Mouse (Mus musculus): ENCODE measurements around the gene Gch1. TPM values are rescaled to one million over a fixed set of nuclear protein-coding genes. Genes with fewer than 3 reads are reported as not detected.
"Not testable (repeated sequence)": the region's sequence is repeated elsewhere in the genome, so short reads cannot be mapped to it uniquely, and the experiment has no call there.

The Gch1 gene
- polyA plus RNA-seq, 1 experiment from 2014 or later = 6.8 TPM

DNA sequence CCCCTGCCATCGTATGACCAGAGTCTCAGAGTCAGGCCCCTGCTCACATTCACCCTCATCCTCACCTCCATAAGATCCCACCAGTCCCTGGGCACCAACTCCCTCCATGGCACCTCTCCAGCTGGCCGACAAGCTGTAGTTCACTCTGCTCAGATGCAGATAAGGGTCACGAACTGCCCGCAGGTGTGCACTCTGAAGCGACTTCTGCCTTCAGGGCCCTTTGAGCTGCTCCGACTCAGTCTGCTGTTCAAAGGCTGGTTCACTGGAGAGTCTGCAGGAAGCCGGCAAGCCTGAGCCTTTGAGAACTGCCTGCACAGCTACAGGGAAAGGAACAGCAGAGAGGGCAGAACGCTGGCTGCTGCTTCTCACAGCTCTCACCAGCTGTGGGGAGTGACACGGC, 74.1 kb downstream of the Gch1 start:
- Histone ChIP-seq H3K4me2 (no peak overlapping the region), H3K36me3 (no peaks in the 10 kb centered on the region), H3K9ac (no peak overlapping the region), H3K27me3 (replicated peaks) (no peaks in the 10 kb centered on the region), H3K27ac (ENCODE audit: poor library complexity, severe bottlenecking) (no peak overlapping the region), H3K4me3 (no peak overlapping the region), H3K9me3 (replicated peaks) (no peaks in the 10 kb centered on the region; the same call in 1 of the 2 replicates), H3K4me1 (replicated peaks) (peaks cover 7% of the 10 kb centered on the region)
- 55% methylated on average over 9 of the region's 9 CpGs for WGBS
- ATAC-seq (ENCODE audit: insufficient number of reproducible peaks, low FRiP score) = no peak

DNA sequence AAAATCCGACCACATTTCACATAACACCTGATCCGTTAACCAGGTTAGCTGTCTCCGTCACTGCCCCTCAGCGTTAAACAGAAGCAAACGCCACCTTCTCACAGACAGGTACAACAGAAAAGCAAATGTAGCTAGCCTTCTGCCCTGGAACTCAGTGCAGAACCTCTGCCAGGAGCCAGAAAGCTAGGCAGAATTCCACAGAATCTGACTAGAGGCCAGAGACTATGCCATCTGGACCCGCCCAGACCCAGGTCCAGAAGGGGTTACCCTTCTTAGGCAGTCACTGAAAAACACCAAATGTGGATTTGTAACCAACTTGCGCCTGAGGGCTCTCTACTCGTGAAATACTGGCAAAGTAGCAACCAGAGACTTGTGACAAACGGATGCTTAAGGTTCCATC, 77.9 kb downstream of the Gch1 start:
- H3K27me3 ChIP-seq (replicated peaks) = no peaks in the 10 kb centered on the region
- H3K27ac ChIP-seq (ENCODE audit: poor library complexity, severe bottlenecking) = no peak overlapping the region

DNA sequence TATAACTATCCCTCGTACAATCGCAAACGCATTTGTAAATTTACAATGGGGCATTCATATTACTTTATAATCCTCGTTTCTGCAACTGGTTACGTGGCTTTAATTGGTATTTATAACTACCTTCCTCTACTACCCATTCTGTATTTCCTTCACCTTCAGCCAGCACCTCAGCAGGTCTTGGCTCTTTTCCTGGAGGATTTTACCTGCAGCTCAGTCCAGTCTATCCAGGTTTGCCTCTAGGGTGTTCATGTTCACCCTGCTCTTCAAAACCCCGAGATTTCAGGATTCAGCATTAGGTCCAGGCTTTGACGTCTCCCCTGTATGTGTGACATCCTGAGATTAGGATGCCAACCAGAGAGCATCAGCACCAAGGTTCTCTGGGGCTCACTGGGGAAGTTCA, 78.8 kb downstream of the Gch1 start:
- ATAC-seq (ENCODE audit: insufficient number of reproducible peaks, low FRiP score); H3K4me2 ChIP-seq: not testable (repeated sequence)
- 82% methylated on average over 7 of the region's 7 CpGs for WGBS

More for the DNA sequence above, 77.9 kb downstream of the Gch1 start:
- peaks cover 11% of the 10 kb centered on the region; the same call in 1 of the 2 replicates for H3K36me3 ChIP-seq
- no peak overlapping the region for H3K4me2 ChIP-seq
- no peak for ATAC-seq (ENCODE audit: insufficient number of reproducible peaks, low FRiP score)
- no peaks in the 10 kb centered on the region; the same call in 1 of the 2 replicates for H3K9me3 ChIP-seq (replicated peaks)
- WGBS = 37% methylated on average over 9 of the region's 9 CpGs
- H3K4me3 ChIP-seq = no peak overlapping the region
- H3K9ac ChIP-seq = no peak overlapping the region
- peaks cover 5% of the 10 kb centered on the region for H3K4me1 ChIP-seq (replicated peaks)

DNA sequence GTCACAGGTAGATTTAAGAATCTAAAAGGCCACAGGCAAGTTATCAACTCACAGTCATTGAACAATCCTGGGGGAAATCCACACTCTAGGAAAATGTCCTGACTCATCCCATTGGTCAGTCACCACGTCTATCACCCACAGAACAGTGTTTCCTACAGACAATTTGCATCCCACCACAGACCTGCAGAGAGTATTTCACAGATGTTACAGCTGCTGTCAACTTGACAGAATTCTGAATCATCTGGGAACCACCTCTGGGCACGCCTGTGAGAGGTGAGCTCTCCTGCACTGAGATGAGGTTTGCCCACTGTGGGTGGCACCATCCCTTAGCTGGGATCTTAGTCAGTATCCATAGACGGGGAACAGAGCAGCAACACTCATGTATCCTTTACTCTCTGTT, 81.8 kb downstream of the Gch1 start:
- ATAC-seq (ENCODE audit: insufficient number of reproducible peaks, low FRiP score) = no peak
- H3K9ac ChIP-seq = no peak overlapping the region
- no peak overlapping the region for H3K27ac ChIP-seq (ENCODE audit: poor library complexity, severe bottlenecking)
- 78% methylated on average over 3 of the region's 3 CpGs for WGBS
- H3K4me2 ChIP-seq = no peak overlapping the region
- H3K4me1 ChIP-seq (replicated peaks) = peaks cover 3% of the 10 kb centered on the region; the same call in 1 of the 2 replicates
- no peaks in the 10 kb centered on the region for H3K9me3 ChIP-seq (replicated peaks)
- peaks cover 20% of the 10 kb centered on the region for H3K36me3 ChIP-seq
- H3K4me3 ChIP-seq = no peak overlapping the region
- no peaks in the 10 kb centered on the region for H3K27me3 ChIP-seq (replicated peaks)

More for the DNA sequence above, 78.8 kb downstream of the Gch1 start:
- H3K27ac ChIP-seq (ENCODE audit: poor library complexity, severe bottlenecking); H3K9me3 ChIP-seq (replicated peaks); H3K4me1 ChIP-seq (replicated peaks); H3K4me3 ChIP-seq; H3K27me3 ChIP-seq (replicated peaks); H3K9ac ChIP-seq: not testable (repeated sequence)
- H3K36me3 ChIP-seq = peaks cover 17% of the 10 kb centered on the region

DNA sequence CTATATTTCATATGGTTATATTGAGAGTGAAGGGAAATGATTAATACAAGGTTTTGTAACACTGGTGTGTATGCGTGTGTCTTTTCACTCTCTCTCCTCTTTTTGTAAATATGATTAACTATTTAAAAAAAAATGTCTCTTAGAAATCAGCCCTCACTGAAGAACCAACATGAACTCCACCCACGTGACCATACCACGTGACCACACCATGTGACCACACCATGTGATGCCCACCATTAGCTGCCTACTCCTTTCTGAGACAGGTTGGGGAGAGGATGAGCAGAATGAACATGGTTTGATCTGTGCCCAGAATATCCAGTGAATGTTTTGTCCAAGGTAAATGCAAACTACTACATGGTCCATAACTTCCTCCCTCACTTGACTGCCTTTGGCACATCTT, 83.5 kb downstream of the Gch1 start:
- H3K4me2 ChIP-seq = no peak overlapping the region
- H3K9ac ChIP-seq = no peak overlapping the region
- no peak for ATAC-seq (ENCODE audit: insufficient number of reproducible peaks, low FRiP score)
- H3K36me3 ChIP-seq = peaks cover 32% of the 10 kb centered on the region
- H3K27me3 ChIP-seq (replicated peaks) = no peaks in the 10 kb centered on the region
- H3K4me3 ChIP-seq = no peak overlapping the region
- 86% methylated on average over 3 of the region's 3 CpGs for WGBS
- H3K4me1 ChIP-seq (replicated peaks) = peaks cover 7% of the 10 kb centered on the region
- H3K9me3 ChIP-seq (replicated peaks) = no peaks in the 10 kb centered on the region
- H3K27ac ChIP-seq (ENCODE audit: poor library complexity, severe bottlenecking) = no peak overlapping the region

DNA sequence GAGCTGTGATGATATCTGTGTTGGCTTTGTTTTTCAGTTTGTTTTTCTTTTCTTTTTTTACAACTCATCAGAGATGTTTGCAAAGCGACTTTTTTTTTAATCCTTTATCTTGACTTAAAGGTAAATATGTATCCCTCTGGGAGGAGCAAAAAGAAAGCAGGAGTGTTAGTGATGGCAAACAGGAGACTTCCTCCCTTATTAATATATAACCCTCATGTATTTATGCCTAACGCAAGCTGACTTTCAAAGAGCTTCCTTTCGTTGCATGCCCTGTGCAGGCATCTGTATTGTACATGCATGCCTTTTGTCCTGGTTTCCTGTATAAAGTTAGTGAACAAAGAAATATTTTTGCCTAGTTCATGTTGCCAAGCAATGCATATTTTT, 84.0 kb downstream of the Gch1 start:
- no peaks in the 10 kb centered on the region for H3K9me3 ChIP-seq (replicated peaks)
- no peak overlapping the region for H3K4me2 ChIP-seq
- peaks cover 7% of the 10 kb centered on the region for H3K4me1 ChIP-seq (replicated peaks)
- ATAC-seq (ENCODE audit: insufficient number of reproducible peaks, low FRiP score) = no peak
- H3K27ac ChIP-seq (ENCODE audit: poor library complexity, severe bottlenecking) = no peak overlapping the region
- 84% methylated on average over 3 of the region's 3 CpGs for WGBS
- H3K4me3 ChIP-seq = no peak overlapping the region
- no peak overlapping the region for H3K9ac ChIP-seq
- H3K27me3 ChIP-seq (replicated peaks) = no peaks in the 10 kb centered on the region
- peaks cover 38% of the 10 kb centered on the region for H3K36me3 ChIP-seq

DNA sequence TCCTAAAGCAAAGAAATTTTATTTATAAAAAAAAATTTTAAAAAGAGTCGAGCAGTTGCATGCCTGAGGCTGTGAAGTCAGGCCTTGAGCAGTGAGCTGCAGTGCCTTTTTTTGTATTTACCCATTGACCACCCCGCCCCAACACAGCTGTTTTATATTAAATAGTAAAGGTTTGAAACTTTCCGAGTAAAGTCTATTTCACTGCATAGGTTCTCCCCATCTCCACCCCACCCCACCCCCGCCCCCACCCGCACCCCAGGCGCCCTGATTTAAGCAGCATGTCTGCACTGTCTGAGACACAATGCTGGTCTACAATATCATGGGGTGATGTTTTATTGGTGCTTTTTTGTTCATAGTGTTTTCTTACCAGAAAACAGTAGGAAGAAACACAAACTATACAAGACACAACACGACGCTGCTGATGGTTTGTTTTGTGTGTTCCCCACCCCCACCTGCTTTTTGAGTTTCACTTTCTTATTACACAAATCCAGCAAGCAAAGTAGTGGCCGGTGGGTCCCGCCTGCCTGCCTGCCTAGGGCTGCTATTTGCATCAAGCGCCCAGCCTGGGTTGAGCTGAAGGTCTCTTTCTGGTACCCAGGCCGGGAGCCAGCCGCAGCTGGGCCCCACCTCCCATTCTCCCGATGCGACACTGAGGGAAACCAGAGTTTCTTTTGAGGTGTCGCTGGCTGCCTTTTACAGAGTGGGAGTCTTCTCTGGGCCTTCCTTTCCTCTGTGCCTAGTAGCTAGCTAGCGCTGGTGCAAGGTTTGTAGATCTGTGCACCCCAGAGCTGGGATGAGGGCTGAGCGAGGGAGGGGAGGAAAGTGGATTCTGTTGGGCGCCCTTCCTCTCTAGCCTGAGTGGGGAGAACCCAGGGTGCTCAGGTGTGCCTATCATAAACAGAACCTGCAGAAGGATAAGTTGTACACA, 84.7 kb downstream of the Gch1 start:
- no peak for ATAC-seq (ENCODE audit: insufficient number of reproducible peaks, low FRiP score)
- peaks cover 7% of the 10 kb centered on the region for H3K4me1 ChIP-seq (replicated peaks)
- 48% methylated on average over 19 of the region's 19 CpGs for WGBS
- no peak overlapping the region for H3K4me3 ChIP-seq
- H3K27me3 ChIP-seq (replicated peaks) = no peaks in the 10 kb centered on the region
- no peaks in the 10 kb centered on the region for H3K9me3 ChIP-seq (replicated peaks)
- H3K9ac ChIP-seq = no peak overlapping the region
- H3K36me3 ChIP-seq = peaks cover 44% of the 10 kb centered on the region
- H3K27ac ChIP-seq (ENCODE audit: poor library complexity, severe bottlenecking) = no peak overlapping the region
- H3K4me2 ChIP-seq = no peak overlapping the region

Other genes with a start within 250 kb of the Gch1 start
- gene Wdhd1, start 87.4 kb upstream of the Gch1 start, polyA plus RNA-seq (2016; fragmentation: Nextera tagmentation; extraction: Ambion mirVana) = 22.9 and 23.1 TPM in 2 replicates
- gene Socs4, start 87.5 kb upstream of the Gch1 start, polyA plus RNA-seq (2016; fragmentation: Nextera tagmentation; extraction: Ambion mirVana) = 2.4 and 3.0 TPM in 2 replicates
- gene Mapk1ip1l, start 108.9 kb upstream of the Gch1 start, polyA plus RNA-seq (2016; fragmentation: Nextera tagmentation; extraction: Ambion mirVana) = 69.0 and 71.7 TPM in 2 replicates
- 1.7 and 1.9 TPM in 2 replicates for gene Lgals3, start 178.3 kb upstream of the Gch1 start, polyA plus RNA-seq (2016; fragmentation: Nextera tagmentation; extraction: Ambion mirVana)
- gene Dlgap5, start 229.0 kb upstream of the Gch1 start, polyA plus RNA-seq (2016; fragmentation: Nextera tagmentation; extraction: Ambion mirVana) = 45.7 and 51.8 TPM in 2 replicates